Mouse (Mus musculus): ENCODE results near the gene Fbln2. TPM values are rescaled to one million over a fixed set of nuclear protein-coding genes. Genes with fewer than 3 reads are reported as not detected.

Fbln2 gene
- polyA plus RNA-seq, 1 experiment from 2014 or later = 156 TPM

Other genes starting within 250 kb of the Fbln2 start
- 12.3 and 15.3 TPM in 2 replicates for gene Iqsec1, start 223.8 kb upstream of the Fbln2 start, polyA plus RNA-seq (2015; fragmentation: Nextera tagmentation; extraction: Ambion mirVana)
- 6.2 and 12.0 TPM in 2 replicates for gene Nup210, start 95.6 kb upstream of the Fbln2 start, polyA plus RNA-seq (2015; fragmentation: Nextera tagmentation; extraction: Ambion mirVana)
- gene Hdac11, start 55.8 kb upstream of the Fbln2 start, polyA plus RNA-seq (2015; fragmentation: Nextera tagmentation; extraction: Ambion mirVana) = 8.7 and 10.4 TPM in 2 replicates
- 0.04 and 0.77 TPM in 2 replicates for gene Wnt7a, start 198.9 kb downstream of the Fbln2 start, polyA plus RNA-seq (2015; fragmentation: Nextera tagmentation; extraction: Ambion mirVana)